Mouse (Mus musculus): ENCODE data around the gene Rbm42. TPM values are rescaled to one million over a fixed set of nuclear protein-coding genes. Genes with fewer than 3 reads are reported as not detected.

The Rbm42 gene
- total RNA-seq, 2 experiments from 2014 or later: 37.4 to 38.3 TPM

DNA sequence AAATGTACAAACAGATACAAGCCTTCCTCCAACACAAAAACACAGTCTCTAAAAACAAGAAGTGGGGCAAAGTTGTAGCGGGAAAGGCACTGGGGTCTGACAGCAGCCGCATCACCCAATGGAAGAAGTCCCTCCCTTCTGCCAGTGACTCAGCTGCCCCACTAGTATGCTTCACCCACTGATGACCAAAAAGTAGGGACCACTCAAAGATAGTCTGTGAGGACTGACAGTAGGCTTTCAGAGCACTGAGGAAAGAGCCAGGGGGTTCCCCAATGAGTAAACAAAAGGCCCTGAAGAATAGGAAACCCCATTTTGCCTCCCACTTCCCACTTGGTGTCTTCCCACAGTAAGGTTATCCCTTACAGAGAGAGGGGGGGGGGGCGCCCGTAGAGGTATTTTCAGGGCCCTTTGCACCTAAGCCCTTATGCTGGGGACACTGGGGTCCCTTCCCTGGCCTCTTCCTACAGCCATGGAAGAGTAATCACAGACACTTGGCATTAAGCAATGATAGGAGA, 55.5 kb downstream of the Rbm42 start:
- no peak overlapping the region for H3K4me3 ChIP-seq
- DNase-seq: no peak
- H3K27ac ChIP-seq: no peak overlapping the region
- intact Hi-C loops (cut with DNase I): loop anchor here (10.0 kb wide), 1 partner anchor 380 kb away; the partner anchor contains the start of genes Fam187b and Lsr
- TF ChIP-seq CTCF (IDR thresholded peaks at IDR 0.05): no peak

DNA sequence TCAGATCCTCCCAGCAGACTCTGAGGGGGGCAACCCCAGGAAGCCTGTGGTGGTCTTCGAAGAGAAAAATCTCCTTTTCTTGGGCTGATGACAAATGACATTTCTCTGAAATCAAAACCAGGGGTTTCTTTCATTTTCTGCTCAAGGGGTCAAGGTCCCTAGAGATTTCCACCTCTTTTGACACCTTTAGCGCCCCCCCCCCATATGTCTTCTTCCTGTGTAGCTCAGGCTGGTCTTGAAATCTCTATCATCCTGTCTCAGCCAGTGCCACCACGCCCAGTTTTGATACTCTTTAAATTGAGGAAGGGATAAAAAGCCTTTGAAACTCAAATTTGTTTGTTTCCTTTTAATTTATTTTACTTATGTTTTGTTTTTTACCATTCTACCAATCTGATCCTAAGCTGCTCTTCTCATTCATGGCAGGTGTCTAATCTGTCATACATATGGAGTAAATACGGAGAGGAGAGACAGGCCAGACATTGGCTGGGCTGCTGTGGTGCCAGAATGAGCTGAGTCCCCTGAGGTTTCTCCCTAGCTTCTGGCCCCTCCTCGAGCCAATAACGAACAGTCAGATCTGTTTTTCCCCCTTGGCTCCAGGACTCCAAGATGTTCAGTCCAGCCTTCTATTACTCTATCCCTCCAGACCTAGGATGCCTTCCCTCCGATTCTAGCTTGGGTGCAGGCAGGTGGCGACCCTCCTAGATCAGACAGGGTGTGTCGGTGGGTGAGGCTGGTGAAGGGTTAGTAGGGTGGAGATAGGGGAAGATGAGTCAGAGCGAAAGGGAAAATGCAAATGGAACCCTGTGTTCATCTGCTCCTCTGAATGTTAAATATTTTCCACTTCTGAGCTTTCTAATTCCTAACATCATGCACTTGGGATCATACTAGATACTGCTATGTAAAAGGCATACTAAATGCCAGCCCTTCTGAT, 56.3 kb downstream of the Rbm42 start:
- DNase-seq: no peak
- Histone ChIP-seq H3K27ac (no peak overlapping the region), H3K4me3 (no peak overlapping the region)
- no peak for TF ChIP-seq CTCF (IDR thresholded peaks at IDR 0.05)
- intact Hi-C loops (cut with DNase I): loop anchor here (10.0 kb wide), 1 partner anchor 381 kb away; the partner anchor contains the start of genes Fam187b and Lsr

DNA sequence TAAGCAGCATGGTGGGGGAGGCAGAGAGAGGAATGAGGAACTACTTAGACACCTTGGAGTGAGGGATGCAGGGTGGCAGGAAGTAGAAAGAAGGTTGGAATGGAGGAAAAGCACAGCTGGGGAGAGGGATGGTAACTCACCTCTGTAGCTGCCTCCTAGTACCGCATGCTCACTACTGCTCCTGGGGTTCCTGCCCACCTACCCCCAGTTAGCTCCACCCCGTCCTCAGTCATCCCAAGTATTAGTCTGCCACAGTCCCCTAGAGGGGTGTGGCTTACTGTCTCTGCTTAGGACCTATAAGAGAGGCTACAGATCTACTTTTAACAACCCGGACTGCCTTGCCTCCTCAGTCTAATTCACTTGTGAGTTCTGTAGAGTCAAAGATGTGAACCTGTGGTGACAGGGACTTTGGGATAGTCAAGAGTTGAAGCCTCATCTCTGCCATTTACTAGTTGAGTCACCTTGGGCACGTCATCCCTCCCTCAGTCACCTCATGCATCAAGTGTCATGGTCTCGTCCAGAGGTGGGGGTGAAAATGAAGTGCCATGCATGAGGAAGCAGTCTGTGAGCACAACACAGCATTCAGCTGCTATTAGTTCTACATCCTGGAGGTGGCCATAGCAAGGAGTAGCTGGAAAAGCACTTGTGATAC, 57.2 kb downstream of the Rbm42 start:
- TF ChIP-seq CTCF (IDR thresholded peaks at IDR 0.05): no peak
- intact Hi-C loops (cut with DNase I): loop anchor here (10.0 kb wide), 1 partner anchor 382 kb away; the partner anchor contains the start of genes Fam187b and Lsr
- DNase-seq: no peak
- Histone ChIP-seq H3K4me3 (no peak overlapping the region), H3K27ac (no peak overlapping the region)

DNA sequence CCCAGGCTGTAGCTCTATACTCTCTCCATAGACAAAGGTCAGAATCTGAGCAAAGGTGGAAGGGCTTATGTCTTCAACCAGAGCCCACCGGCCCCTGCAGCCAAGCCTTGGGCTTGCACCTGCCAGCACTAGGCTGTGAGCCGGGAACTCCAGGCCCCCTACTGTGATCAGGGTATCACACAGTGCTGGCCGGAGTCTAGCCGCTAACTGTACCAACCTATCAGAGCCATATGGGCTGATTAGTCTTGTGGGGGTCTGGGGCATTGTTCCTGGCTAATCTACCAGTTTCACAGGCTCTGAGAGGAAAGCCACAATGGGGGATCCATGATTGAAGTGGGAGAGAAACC, 58.5 kb downstream of the Rbm42 start:
- intact Hi-C loops (cut with DNase I): loop anchor here (10.0 kb wide), 1 partner anchor 383 kb away; the partner anchor contains the start of genes Fam187b and Lsr
- Histone ChIP-seq H3K4me3 (no peak overlapping the region), H3K27ac (no peak overlapping the region)
- TF ChIP-seq CTCF (IDR thresholded peaks at IDR 0.05): no peak
- DNase-seq: no peak

Other genes starting within 250 kb of the Rbm42 start
- 1 to 10 TPM; 2.6 to 5.7 TPM for gene Tyrobp, start 236.6 kb downstream of the Rbm42 start, total RNA-seq (2021)
- not detected for gene Hcst, start 230.5 kb downstream of the Rbm42 start, total RNA-seq (2021)
- under 1 TPM; 0.11 to 0.13 TPM for gene Nfkbid, start 228.6 kb downstream of the Rbm42 start, total RNA-seq (2021)
- 1 to 10 TPM in 1 of 2 experiments, under 1 TPM in 1; 0.94 to 1.2 TPM for gene Aplp1, start 204.8 kb downstream of the Rbm42 start, total RNA-seq (2021)
- not detected for gene Kirrel2, start 192.6 kb downstream of the Rbm42 start, total RNA-seq (2021)
- gene Nphs1, start 192.0 kb downstream of the Rbm42 start, total RNA-seq (2021): not detected
- gene Prodh2, start 156.7 kb downstream of the Rbm42 start, total RNA-seq (2021): not detected
- gene Arhgap33, start 115.3 kb downstream of the Rbm42 start, total RNA-seq (2021): under 1 TPM; 0.31 to 0.47 TPM
- gene Hspb6, start 98.1 kb downstream of the Rbm42 start, total RNA-seq (2021): 1,000 to 10,000 TPM in 1 of 2 experiments, 100 to 1,000 TPM in 1; 867 to 2,532 TPM
- 1 to 10 TPM; 5.5 to 7.3 TPM for gene Proser3, start 98.0 kb downstream of the Rbm42 start, total RNA-seq (2021)
- gene Lin37, start 90.5 kb downstream of the Rbm42 start, total RNA-seq (2021): 10 to 100 TPM in 1 of 2 experiments, 1 to 10 TPM in 1; 9.2 to 10.5 TPM
- 10 to 100 TPM; 53.8 to 62.5 TPM for gene U2af1l4, start 87.0 kb downstream of the Rbm42 start, total RNA-seq (2021)
- 1 to 10 TPM; 1.8 to 2.2 TPM for gene Gm49396, start 87.0 kb downstream of the Rbm42 start, total RNA-seq (2021)
- 100 to 1,000 TPM; 116 to 123 TPM for gene Psenen, start 86.7 kb downstream of the Rbm42 start, total RNA-seq (2021)
- 1 to 10 TPM; 1.1 to 1.5 TPM for gene Igflr1, start 84.9 kb downstream of the Rbm42 start, total RNA-seq (2021)
- 10 to 100 TPM; 13.3 to 16.3 TPM for gene Kmt2b, start 61.6 kb downstream of the Rbm42 start, total RNA-seq (2021)
- gene Zbtb32, start 51.4 kb downstream of the Rbm42 start, total RNA-seq (2021): under 1 TPM in 1 of 2 experiments, not detected in 1; 0.33 TPM
- gene Upk1a, start 37.5 kb downstream of the Rbm42 start, total RNA-seq (2021): under 1 TPM in 1 of 2 experiments, not detected in 1; 0.17 TPM
- gene Cox6b1, start 24.2 kb downstream of the Rbm42 start, total RNA-seq (2021): 1,000 to 10,000 TPM; 1,338 to 2,234 TPM
- not detected for gene Etv2, start 14.5 kb downstream of the Rbm42 start, total RNA-seq (2021)
- gene Haus5, start 14.7 kb upstream of the Rbm42 start, total RNA-seq (2021): 1 to 10 TPM; 3.7 to 4.2 TPM
- gene Pmis2, start 21.3 kb upstream of the Rbm42 start, total RNA-seq (2021): 1 to 10 TPM; 2.7 to 4.9 TPM
- gene 2200002J24Rik, start 48.6 kb upstream of the Rbm42 start, total RNA-seq (2021): not detected
- under 1 TPM; 0.13 to 0.14 TPM for gene Atp4a, start 61.9 kb upstream of the Rbm42 start, total RNA-seq (2021)
- gene Tmem147, start 79.2 kb upstream of the Rbm42 start, total RNA-seq (2021): 100 to 1,000 TPM; 232 to 255 TPM
- not detected for gene Gapdhs, start 93.4 kb upstream of the Rbm42 start, total RNA-seq (2021)
- gene Sbsn, start 101.2 kb upstream of the Rbm42 start, total RNA-seq (2021): 1 to 10 TPM; 2.8 to 4.7 TPM
- gene Dmkn, start 113.4 kb upstream of the Rbm42 start, total RNA-seq (2021): 1 to 10 TPM in 1 of 2 experiments, under 1 TPM in 1; 0.98 to 1.2 TPM
- gene Krtdap, start 137.6 kb upstream of the Rbm42 start, total RNA-seq (2021): under 1 TPM in 1 of 2 experiments, not detected in 1; 0.78 TPM
- gene Ffar2, start 173.5 kb upstream of the Rbm42 start, total RNA-seq (2021): under 1 TPM in 1 of 2 experiments, not detected in 1; 0.14 TPM
- not detected for gene Ffar3, start 205.9 kb upstream of the Rbm42 start, total RNA-seq (2021)
- not detected for gene Ffar1, start 211.2 kb upstream of the Rbm42 start, total RNA-seq (2021)
- under 1 TPM in 1 of 2 experiments, not detected in 1; 0.31 TPM for gene Cd22, start 230.0 kb upstream of the Rbm42 start, total RNA-seq (2021)